Mouse (Mus musculus) stomach, embryonic 16.5 days (tissue): ENCODE results near the gene Nr2c2. TPM values are rescaled to one million over a fixed set of nuclear protein-coding genes. Genes with fewer than 3 reads are reported as not detected.

Experiments
- ATAC-seq: fragments of 200-750 bp; cut with Nextera tagmentation; 2 replicates; pipeline ENCODE4 v1.8.0; 2017; ENCODE audit warnings: moderate number of reproducible peaks, moderate TSS enrichment; ENCODE audit not compliant: insufficient read depth, low FRiP score
- H3K27ac ChIP-seq: fragments of 300-500 bp; sonication (generic); 2 replicates; pipeline ENCODE4 v1.5.1; 2014; ENCODE audit warnings: low read length
- H3K27me3 ChIP-seq: fragments of 300-500 bp; sonication (generic); 2 replicates; pipeline ENCODE4 v1.6.1; 2014; ENCODE audit warnings: low read length, control low read depth, mixed read lengths; ENCODE audit not compliant: control insufficient read depth, insufficient read depth
- H3K36me3 ChIP-seq: fragments of 300-500 bp; sonication (generic); 2 replicates; pipeline ENCODE4 v1.6.1; 2014; ENCODE audit warnings: low read length; ENCODE audit not compliant: control insufficient read depth, insufficient read depth
- H3K4me1 ChIP-seq: fragments of 300-500 bp; sonication (generic); 2 replicates; pipeline ENCODE4 v1.6.1; 2014; ENCODE audit warnings: low read length, control low read depth, mixed read lengths; ENCODE audit not compliant: control insufficient read depth, insufficient read depth
- H3K4me2 ChIP-seq: fragments of 300-500 bp; sonication (generic); 2 replicates; pipeline ENCODE4 v1.6.1; 2014; ENCODE audit warnings: low read depth, low read length, mixed read lengths
- H3K4me3 ChIP-seq: fragments of 300-500 bp; sonication (generic); replicated peaks from 2 replicates; pipeline ENCODE4 v1.5.1; 2014; ENCODE audit warnings: mild to moderate bottlenecking, low read length
- H3K9ac ChIP-seq: fragments of 300-500 bp; sonication (generic); 2 replicates; pipeline ENCODE4 v1.6.1; 2014; ENCODE audit warnings: low read length
- H3K9me3 ChIP-seq: fragments of 300-500 bp; sonication (generic); replicated peaks from 2 replicates; pipeline ENCODE4 v1.6.1; 2016; ENCODE audit warnings: low read length, control low read depth; ENCODE audit not compliant: control insufficient read depth
- WGBS: fragments of 180-500 bp; shearing (Covaris S2); extraction: QIAGEN DNeasy Blood & Tissue Kit; methylation state at CpG from one replicate; pipeline ENCODE4 v1.1.7; 2014; 5-methylcytosine and 5-hydroxymethylcytosine counted together
- polyA plus RNA-seq: library from polyadenylated mRNA; unstranded; fragments of >200 nt; fragmentation: Nextera tagmentation; extraction: Ambion mirVana; gene quantifications from 2 replicates; pipeline ENCODE4 v1.2.1, GENCODE M21; 2015

Nr2c2 gene
- polyA plus RNA-seq: 11.5 and 14.7 TPM in 2 replicates

DNA sequence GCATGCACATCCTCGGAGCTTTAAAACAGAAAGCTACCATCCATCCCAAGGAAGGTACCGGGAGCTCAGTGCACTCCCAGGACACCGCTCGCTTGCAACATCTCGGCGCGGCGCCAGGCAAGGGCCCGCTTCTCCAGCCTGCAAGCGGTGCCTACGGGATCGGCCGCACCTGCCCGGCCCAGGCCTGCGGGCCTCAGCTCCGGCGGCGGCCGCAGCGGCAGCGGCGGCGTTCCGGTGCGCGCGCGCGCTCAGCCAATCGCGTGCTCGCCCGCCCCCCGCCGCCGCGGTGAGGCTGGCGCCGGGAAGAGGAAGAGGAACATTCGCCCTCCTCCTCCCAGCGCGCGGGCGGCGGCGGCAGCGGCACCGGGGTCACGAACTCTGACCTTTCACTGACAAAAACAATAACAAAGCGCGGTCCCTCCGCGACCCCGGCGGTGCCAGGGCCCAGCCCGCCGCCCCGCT lies at the start of gene Nr2c2:
Gene Nr2c2, plus strand, starts transcription at position 261 of the 462 bp plus-strand sequence.
- ATAC-seq: peak; percentile 56
- H3K27ac ChIP-seq: peak within 1 kb of the TSS; percentile 100
- under 1% methylated on average over 43 of the region's 58 CpGs for WGBS

DNA sequence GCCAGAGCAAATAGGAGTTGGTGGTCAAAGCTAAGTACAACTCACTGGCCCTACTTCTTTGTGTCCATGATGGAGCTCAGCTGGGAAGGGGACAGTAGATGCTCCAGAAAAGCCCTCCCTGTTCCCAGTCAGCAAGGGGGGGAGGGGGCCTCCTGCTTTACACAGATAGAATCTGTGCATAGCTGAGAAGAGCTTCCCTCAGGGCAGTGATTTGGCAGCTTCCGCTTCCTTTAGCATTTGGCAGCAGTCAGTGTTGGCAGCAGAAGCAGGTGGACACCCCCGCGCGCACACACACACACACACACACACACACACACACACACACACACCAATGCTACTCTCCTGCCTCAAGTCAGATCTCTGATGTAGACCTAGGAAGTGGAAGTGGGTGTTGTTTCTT lies 49.1 kb upstream of the Nr2c2 start:
- no peak overlapping the region for H3K9ac ChIP-seq
- no peak overlapping the region for H3K27ac ChIP-seq
- ATAC-seq: no peak
- H3K4me3 ChIP-seq: no peak overlapping the region
- H3K4me2 ChIP-seq: no peak overlapping the region
- WGBS: 79% methylated on average over 4 of the region's 4 CpGs
- H3K36me3 ChIP-seq: no peaks in the 10 kb centered on the region
- no peaks in the 10 kb centered on the region for H3K27me3 ChIP-seq
- no peaks in the 10 kb centered on the region for H3K9me3 ChIP-seq
- no peaks in the 10 kb centered on the region for H3K4me1 ChIP-seq

More for the DNA sequence above, at the start of gene Nr2c2:
- no peaks in the 10 kb centered on the region for H3K27me3 ChIP-seq
- H3K4me1 ChIP-seq: peaks cover 27% of the 10 kb centered on the region
- H3K36me3 ChIP-seq: no peaks in the 10 kb centered on the region
- H3K4me3 ChIP-seq: peak within 1 kb of the TSS; percentile 71
- no peaks in the 10 kb centered on the region for H3K9me3 ChIP-seq
- H3K9ac ChIP-seq: peak within 1 kb of the TSS; percentile 94
- peak within 1 kb of the TSS; percentile 79 for H3K4me2 ChIP-seq

DNA sequence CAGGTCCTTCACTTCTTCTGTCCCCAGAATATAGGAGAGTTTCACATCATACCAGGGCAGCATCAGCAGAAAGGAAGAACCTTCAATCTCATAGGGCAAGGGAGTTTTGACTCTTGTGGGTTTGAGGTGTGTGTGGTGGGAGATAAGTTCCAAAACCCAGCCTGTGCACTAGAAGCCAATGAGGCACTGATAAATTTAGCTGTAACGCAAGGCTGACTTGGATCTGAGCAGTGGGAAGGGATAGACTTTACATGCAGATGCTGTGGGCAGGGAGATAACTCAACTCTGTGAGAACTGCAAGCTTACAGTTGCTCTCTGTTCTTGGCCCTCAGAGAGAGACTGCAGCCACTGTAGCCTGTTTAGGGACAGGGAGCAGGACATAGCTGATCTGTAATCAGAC lies 48.3 kb upstream of the Nr2c2 start:
- Histone ChIP-seq H3K9ac (no peak overlapping the region), H3K4me1 (no peaks in the 10 kb centered on the region), H3K9me3 (no peaks in the 10 kb centered on the region), H3K4me2 (no peak overlapping the region), H3K27me3 (no peaks in the 10 kb centered on the region), H3K36me3 (no peaks in the 10 kb centered on the region), H3K4me3 (no peak overlapping the region), H3K27ac (no peak overlapping the region)
- no peak for ATAC-seq
- WGBS: 85% methylated on average over 1 of the region's 1 CpGs

DNA sequence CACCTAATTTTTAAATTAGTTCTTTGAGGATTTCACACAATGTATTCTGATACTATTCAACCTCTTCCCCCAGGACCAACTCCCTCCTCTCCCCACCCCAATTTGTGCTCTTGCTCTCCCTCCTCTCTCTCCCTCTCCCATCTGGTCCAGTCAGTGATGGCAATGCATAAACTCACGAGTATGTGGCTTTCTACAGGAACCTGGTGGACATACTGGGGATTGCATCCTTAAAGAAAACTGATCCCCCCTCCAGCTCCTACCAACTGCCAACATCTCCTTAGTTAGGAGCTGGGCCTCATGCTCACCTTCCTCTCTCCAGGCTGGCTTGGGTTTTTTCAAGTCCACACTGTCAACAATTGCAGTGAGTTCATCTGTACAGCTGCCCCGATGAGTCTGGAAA lies 33.4 kb upstream of the Nr2c2 start:
- 48% methylated on average over 2 of the region's 2 CpGs for WGBS

DNA sequence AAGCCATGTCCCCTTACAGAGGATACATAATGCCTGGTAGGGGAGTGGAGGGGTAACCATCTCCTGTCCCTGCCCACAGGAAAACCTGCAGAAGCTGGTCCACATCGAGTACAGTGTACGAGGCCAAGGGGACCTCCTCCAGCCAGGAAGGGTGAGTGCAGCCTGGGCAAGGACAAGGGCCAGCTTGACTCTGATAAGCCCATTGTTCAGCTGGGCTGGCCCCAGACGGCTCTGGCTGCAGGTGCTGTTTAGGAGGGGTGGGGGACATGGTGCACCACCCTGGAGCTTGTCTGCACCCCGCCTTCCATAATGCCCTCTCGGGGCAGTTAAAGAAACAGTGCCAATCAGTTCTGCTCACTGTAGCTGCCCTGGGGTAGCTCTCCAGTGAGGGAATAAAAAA lies 29.5 kb upstream of the Nr2c2 start:
- ATAC-seq: peak; percentile 80; the same call in 1 of the 2 replicates
- H3K27me3 ChIP-seq: no peaks in the 10 kb centered on the region
- H3K9me3 ChIP-seq: no peaks in the 10 kb centered on the region
- H3K4me3 ChIP-seq: no peak overlapping the region
- no peak overlapping the region for H3K4me2 ChIP-seq
- H3K27ac ChIP-seq: no peak overlapping the region
- H3K36me3 ChIP-seq: no peaks in the 10 kb centered on the region
- H3K4me1 ChIP-seq: no peaks in the 10 kb centered on the region; the same call in 1 of the 2 replicates
- no peak overlapping the region for H3K9ac ChIP-seq
- 34% methylated on average over 5 of the region's 5 CpGs for WGBS

More for the DNA sequence above, 33.4 kb upstream of the Nr2c2 start:
- Histone ChIP-seq H3K4me2 (no peak overlapping the region), H3K4me3 (no peak overlapping the region), H3K9me3 (no peaks in the 10 kb centered on the region), H3K27me3 (no peaks in the 10 kb centered on the region), H3K36me3 (no peaks in the 10 kb centered on the region), H3K4me1 (no peaks in the 10 kb centered on the region; the same call in 1 of the 2 replicates), H3K27ac (no peak overlapping the region), H3K9ac (no peak overlapping the region)
- no peak for ATAC-seq

DNA sequence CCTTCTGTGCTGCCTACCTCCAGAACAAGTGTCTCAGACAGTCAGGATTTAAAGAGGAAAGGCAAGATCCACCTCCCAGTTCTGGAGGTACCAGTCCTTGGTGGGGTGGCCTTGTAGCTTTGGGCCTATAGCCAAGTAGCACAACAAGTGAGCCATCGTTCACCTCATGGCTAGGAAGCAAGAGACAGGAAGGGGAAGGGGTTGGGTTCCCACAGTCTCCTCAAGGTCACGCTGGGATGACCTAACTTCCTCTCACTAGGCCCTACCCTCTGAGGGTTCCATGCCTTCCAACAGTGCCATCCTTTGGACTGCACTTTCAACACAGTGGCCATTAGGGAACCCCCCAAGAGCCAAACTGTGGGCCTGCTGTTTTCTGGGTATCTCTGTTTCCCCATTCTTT lies 27.7 kb upstream of the Nr2c2 start:
- 82% methylated on average over 2 of the region's 2 CpGs for WGBS
- ATAC-seq: no peak
- H3K4me3 ChIP-seq: no peak overlapping the region
- no peaks in the 10 kb centered on the region for H3K36me3 ChIP-seq
- H3K9ac ChIP-seq: no peak overlapping the region
- H3K27ac ChIP-seq: no peak overlapping the region
- no peak overlapping the region for H3K4me2 ChIP-seq
- H3K4me1 ChIP-seq: no peaks in the 10 kb centered on the region; the same call in 1 of the 2 replicates
- no peaks in the 10 kb centered on the region for H3K9me3 ChIP-seq
- no peaks in the 10 kb centered on the region for H3K27me3 ChIP-seq

DNA sequence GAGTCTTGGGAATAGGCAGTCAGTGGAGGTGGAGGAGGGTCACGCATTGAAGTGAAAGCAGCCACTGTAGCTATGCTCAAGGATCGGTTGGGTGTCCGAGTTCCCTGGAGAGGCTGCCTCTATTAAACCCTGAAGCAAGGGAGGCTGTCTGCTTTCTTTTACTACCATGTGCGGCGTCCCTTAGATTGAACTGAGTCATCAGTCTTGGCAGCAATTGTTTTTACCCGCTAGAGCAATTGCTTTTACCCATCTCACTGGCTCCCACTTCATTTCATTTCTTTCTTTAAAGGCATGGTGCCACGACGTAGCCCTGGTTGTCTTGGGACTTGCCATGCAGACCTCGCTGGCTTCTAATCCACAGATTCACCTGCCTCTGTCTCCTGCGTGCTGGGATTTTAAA lies 27.1 kb upstream of the Nr2c2 start:
- ATAC-seq: no peak
- Histone ChIP-seq H3K9ac (no peak overlapping the region), H3K9me3 (no peaks in the 10 kb centered on the region), H3K27me3 (no peaks in the 10 kb centered on the region), H3K36me3 (no peaks in the 10 kb centered on the region), H3K4me2 (no peak overlapping the region), H3K4me1 (no peaks in the 10 kb centered on the region; the same call in 1 of the 2 replicates), H3K27ac (no peak overlapping the region), H3K4me3 (no peak overlapping the region)
- WGBS: 82% methylated on average over 10 of the region's 10 CpGs

DNA sequence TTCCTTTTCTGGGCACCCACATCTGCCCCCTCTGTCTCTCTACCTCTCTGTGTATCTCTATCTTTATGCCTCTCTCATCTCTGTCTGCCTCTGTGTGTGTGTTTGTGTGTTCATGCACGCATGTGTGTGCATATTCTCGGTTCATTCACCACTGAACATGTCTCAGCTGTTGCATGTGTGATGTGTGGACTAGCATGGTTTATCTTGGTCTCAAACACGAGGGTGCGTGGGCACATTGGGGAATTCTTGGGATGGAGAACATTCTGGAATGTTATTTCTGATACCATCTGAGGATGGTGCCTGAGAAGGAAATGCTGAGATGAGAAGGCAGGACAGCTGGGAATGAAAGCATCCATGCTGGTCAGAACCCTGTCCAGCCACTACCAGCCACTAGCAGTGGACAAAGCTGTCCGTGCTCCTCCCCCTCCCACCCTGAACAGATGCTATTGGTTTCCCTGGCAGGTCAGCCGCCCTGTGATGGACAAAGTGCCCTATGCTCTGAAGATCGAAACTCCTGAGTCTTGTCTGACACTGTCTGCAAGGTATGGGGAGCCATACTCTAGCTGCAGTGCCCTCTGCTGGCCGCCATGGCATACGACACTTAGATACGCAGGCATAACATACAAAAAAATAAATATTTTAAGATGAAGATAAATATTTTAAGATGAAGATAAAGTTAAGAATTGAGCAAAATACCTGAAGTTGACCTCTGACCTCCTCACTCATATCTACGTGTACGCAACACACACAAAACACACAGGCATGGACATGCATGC lies 25.3 kb upstream of the Nr2c2 start:
- Histone ChIP-seq H3K4me2 (no peak overlapping the region), H3K27ac (no peak overlapping the region), H3K36me3 (no peaks in the 10 kb centered on the region), H3K4me3 (no peak overlapping the region), H3K9ac (no peak overlapping the region), H3K4me1 (no peaks in the 10 kb centered on the region; the same call in 1 of the 2 replicates), H3K27me3 (no peaks in the 10 kb centered on the region), H3K9me3 (no peaks in the 10 kb centered on the region)
- 50% methylated on average over 12 of the region's 12 CpGs for WGBS
- ATAC-seq: no peak

DNA sequence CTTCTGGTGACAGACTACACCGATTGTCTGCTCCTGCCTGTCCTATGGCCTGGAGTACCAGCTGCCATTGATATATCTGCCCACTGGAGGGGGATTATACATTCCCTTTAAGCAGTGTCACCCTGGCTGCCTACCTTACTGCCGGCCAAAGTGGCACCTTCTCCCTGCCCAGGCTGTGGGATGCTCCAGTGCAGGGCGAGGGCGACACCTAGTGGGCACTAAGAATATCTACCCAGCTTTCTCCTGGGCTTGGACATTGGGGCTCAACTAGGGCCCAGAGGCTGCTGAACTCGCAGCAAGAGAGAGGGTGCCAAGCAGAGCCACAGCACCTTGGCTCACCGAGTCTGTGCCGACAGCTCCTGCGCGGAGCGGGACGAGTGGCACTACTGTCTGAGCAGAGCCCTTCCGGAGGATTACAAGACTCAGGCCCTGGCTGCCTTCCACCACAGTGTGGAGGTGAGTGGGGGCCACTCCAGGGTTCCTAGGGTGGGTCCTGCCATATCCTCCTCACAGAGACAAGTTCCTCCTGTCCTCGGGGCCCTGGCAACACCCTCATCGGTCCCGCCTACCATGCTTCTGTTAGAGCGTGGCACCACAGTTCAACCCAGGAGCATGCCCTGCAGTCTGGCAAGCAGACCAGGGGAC lies 23.9 kb upstream of the Nr2c2 start:
- WGBS: 30% methylated on average over 16 of the region's 16 CpGs
- Histone ChIP-seq H3K27me3 (no peaks in the 10 kb centered on the region), H3K9me3 (no peaks in the 10 kb centered on the region), H3K36me3 (no peaks in the 10 kb centered on the region), H3K4me3 (no peak overlapping the region), H3K4me1 (no peaks in the 10 kb centered on the region), H3K4me2 (no peak overlapping the region), H3K9ac (no peak overlapping the region), H3K27ac (no peak overlapping the region)
- peak; percentile 78; the same call in 1 of the 2 replicates for ATAC-seq
